Mouse (Mus musculus) ES-Bruce4 (cell line): Measurements from ENCODE around the gene Eaf1.

Source experiments
- CTCF ChIP-seq: IDR thresholded peaks from one replicate; pipeline ENCODE4 v1.8.1; 2011; ENCODE audit warnings: low read depth, low read length
- POLR2A ChIP-seq: IDR thresholded peaks from one replicate; pipeline ENCODE4 v1.8.1; 2011; ENCODE audit warnings: low read length; ENCODE audit not compliant: insufficient read depth

- no peak for TF ChIP-seq CTCF
- no peak for TF ChIP-seq POLR2A
Measured at GRCm38 (mm10) chr14:31555963-31556434, 61.8 kb downstream of the Eaf1 start.
